Mouse (Mus musculus) ES-CJ7 (cell line): Measurements from ENCODE around the gene Ntm.

Experiments used
- DNase-seq: peaks from one replicate; pipeline ENCODE4 v3.0.0; 2011; ENCODE audit warnings: low read depth, low spot score

Ntm gene

DNA sequence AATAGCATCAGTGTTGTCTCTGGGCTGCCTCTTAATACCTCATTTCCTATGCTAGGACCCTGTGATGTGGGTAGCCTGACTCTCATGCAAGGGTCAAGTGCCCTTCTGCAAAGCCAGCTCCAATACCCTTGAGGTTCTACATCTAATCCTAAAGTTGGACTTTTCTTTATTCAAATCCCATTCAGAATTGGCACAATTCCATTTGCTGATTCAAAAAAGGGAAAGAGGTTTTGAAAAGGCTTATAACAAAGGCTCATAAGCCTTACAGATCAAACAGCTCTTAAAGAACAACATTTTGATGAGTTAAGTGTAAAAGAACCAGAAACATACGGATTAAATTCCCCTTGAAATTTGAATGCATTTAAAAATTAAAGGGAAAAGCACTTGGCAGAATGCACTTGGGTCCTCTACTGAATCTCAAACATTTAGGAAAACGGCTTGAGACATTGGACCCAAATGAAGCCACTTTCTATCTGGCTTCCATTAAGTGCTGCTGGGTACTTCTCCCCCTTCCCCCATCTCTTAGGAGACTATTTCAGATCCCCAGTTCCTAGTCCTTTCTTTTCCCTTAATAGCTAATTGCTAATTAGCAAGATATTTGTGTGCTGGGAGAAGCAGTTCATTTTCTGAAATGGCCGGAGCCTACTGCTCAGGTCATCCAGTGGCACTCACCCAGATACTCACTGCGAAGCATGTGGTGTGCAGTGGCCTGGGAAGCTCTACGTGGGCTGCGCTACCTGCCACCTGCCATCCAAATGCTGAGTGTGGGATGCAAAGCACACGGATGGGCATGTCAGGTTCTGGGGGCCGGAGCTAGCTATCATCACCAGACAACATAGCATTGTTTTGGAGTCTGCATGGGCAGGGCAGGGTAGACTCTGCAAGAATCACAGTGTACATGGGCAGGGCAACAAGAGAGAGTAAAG is 720.2 kb downstream of the Ntm start:
- no peak for DNase-seq

DNA sequence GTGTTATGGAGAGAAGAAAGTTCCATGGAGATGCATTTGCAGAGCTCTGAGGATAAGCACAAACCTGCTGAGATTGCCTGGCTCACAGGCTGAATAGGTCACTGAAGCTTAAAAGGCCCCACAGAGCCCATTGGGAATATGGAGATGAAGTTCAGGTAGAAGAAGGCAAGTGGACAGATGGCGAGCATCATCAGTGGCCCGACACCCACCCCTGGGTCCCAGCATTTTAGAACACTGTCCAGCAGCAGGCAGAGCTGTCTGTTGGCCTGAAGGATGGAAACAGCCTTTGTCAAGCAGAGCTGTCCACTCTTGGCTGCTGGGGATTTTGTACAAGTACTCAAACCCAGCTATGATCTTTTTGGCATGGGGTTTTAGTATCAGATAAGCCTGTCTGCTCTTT is 722.1 kb downstream of the Ntm start:
- no peak for DNase-seq

DNA sequence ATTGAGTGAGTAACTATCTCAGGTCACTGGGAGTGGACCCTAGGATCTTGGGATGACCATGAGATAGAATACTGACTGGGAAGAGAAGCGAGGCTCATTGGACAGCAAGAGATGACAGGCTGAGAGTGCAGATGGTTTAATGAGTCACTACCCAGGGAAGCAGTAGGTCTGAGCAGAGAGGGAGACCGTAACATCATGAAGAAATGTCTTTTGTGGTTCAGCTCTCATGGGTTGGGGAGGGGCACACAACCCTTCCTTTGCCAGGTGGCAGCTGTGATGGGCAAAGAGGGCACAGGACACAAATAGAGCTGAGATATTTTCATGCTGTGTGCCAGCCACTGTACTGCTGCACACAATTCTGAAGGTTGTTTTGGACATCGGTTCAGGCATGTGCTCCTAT is 724.0 kb downstream of the Ntm start:
- no peak for DNase-seq

DNA sequence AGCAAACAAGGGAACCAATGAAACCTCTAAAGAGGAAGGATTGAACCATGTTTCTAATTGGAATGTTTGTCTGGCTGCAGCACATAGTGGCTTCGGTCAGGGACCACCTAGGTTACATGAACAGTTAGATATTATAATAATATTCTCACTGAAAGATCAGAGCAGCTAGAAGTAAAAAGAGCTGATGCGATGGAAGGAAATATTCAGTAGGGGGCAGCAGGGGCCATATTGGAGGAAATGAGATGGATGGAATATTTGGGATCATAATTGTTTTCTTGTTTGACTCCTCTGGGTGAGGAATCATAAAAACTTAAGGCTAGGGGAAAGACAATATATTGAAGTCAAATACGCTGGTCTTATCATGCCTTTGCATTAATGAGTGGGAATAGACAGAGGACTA is 726.2 kb downstream of the Ntm start:
- no peak for DNase-seq

DNA sequence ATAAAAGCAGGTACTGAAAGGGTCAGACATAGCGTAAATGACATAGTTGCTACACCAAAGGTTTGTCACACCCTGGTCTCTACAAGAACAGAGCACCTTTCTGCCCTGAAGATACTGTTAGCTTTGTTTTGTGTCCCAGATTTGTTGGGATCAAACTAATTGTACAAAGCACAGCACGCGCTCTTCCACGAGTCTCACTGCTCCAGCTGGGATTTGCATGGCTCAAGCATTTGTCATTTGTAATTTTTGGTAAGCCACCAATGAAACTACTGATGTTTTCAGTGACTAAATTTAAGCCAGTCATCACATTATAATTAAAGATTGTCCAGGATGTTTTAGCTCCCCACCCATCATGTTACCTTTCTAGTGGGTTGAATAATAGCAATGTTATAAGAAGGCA is 735.2 kb downstream of the Ntm start:
- DNase-seq, result no peak

DNA sequence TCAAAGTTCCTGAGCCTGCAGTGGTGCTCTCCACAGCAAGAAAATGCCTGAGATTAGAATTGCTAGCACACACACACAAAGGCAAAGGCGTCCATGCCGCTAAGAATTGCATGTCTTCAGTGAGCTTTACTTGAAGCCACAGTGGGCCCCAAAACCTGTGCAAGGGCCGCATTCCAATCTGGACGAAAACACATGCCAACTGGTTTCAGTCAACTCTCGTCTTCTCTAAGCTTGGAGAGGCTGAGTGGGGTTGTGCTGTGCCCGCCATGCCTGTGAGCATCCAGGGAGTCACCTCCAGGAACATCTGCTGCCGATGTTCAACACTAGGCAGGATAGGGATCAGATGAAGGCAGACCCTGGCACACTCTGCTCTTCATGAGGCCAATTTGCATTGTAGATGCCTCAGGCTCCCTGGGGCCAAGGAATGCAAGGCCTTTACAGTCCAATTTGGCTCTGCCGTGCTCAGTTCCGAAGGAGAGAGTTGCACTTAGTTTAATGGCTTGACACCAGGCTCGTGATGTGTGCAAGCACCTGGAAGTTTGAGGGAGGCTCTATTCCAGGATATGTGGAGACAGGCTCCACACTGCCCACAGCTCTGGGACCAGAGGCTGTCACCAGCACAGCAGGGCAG is 739.9 kb downstream of the Ntm start:
- peak; percentile 37 for DNase-seq

DNA sequence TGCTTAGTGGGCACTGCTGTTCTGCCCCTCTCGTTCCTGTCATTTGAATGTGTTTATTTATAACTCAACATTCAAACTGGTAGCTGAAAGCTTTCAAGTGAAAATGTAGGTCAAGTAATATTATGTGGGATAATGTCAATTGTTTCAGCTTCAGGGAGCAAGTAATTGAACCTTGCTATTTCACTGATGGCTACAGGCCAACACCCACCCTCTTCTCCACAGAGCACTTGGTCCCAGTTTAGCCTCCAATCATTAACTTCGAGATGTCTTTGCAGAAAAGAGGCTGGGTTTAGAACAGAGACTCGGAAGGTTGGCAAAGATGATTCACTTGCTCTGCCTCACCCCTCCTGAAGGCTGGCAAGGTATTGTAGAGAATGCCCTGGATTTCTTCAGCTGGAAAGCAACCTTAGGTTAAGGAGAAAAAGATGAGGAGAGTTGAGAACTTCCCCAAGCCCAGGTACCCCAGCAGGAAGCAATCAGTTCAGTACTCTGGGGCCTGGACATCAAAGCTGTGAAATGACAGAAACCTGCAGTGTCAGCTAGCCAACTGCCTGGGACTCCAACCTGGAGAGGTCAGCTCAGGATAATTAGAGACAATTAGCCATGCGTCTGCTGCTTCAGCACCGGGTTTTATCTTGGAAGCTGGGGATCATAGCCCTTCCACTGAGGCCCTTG is 741.9 kb downstream of the Ntm start:
- no peak for DNase-seq

DNA sequence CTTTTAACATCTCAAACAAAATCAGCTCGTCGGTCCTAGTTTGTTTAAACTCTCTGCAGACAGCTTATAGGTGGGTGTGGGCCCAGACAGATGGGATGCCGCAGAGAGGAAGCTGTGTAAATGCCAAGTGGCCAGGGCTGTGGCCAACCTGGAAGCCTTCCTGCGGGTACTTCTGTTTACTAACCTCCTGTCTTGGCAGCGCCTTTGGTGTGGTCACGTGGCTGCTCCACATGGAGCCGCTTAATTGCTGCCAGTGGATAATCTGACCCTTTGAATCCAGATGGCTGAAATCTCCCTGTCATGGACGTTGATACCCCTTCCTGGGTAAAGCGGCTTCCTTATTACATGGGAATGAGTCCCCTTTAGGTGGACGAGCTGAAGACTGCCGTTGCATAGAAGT is 742.4 kb downstream of the Ntm start:
- DNase-seq, result no peak

DNA sequence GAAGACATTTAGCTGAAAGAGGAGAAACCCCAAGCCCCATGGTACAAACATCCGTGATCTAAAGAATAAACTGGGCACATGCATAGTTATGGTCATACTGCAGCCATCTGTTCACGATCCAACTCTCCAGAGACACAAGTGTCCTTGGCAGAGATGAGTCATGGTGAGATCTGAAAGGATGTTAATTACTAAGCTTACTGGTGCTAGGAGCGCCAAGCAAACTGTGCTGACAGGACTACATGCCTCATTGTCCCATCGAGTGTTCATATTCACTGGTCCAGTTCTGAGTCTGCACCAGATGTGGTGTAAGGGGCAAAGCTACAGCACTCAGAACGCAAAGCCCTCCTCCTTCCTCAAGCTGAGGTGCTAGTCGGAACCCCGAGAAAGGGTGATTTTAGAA is 745.0 kb downstream of the Ntm start:
- no peak for DNase-seq

DNA sequence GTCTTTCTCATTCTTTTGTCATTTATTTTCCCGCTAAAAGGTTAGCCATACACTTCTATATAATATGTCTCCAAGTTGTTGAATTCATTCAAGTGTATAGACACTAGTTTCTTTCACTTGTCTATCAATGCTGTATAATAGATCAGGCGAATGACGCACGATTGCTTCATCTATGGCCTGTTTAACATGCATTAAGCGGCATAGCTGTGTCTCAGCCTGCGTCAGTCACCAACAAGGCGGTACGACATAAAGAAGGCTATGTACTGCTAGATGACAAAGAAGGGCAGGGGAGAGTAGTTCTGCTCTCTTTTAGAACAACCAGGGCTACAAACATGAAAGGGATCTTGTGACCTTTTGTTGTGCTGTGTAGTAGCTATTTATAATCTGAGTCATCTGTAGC is 746.4 kb downstream of the Ntm start:
- DNase-seq, result no peak

DNA sequence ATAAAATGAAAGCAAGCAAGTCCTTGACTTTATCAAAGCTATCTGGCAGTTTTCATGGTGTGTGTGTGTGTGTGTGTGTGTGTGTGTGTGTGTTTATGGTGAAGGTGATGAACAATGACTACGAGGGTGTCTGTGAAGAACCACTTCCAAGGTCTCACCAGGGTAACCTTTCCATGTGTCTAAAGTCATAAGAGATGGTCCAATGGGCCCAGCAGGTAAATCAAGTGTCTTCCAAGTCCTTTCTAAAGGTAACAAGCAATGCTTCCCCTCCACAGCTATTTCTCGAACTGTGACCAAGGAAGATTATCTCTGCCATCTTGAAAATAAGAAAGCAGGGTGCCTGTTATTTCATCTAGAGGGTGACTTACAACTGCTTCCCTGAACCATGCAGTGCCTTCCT is 747.1 kb downstream of the Ntm start:
- no peak for DNase-seq

DNA sequence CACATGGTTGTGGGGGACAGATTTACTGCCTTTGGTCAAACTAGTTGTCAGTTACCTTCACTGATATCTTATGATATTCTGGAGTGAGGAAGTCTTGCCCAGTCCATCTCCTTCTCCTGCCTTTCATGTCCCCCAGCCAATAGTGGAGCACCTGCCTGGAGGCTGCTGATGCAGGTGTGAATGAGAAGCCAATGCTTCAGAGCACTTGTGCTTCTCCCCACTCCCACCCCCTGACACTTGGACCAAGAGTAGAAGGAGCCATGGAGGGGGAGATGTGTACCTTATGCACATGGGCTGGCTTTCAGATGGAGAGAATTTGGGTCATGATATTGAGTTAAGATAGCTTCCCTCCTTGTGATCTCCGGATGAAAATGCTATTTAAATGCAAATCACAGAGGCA is 747.7 kb downstream of the Ntm start:
- no peak for DNase-seq

DNA sequence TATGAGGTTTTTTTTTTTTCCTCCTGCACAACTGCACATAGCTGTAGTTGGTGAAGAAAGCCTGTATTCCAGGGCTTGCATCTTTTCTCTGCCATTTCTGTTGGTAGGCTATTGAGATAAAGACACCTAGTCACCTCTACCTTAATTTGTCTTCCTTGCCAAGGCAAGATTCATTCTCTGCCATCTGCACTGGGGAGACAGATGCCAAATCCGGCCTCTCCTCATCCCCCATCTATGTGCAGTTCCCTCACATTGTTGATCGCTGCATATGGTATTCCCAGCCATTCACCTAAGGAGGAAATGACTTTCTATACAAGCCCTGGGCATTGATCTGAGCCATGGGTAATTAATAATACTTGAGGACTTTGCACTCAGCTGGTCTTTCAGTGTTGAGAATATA is 753.7 kb downstream of the Ntm start:
- DNase-seq, result no peak

DNA sequence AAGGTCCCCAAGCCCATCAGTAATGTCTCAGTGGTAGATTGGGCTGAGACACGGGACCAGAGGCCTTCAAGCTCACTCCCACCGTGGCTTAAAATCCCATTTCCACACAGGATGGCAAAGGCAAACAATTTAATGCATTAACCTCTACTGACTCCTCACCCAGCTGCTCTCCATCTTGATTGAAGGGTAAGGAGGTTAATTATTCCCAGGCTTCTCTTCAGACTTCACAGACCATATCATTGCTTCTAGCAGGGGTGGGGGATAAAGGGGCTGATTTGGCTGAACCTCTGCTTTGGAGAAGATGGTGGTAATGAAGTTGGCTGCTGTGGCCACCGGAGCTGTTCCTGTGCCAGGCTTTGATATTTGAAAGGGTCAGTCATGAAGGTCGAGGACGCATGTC is 754.8 kb downstream of the Ntm start:
- no peak for DNase-seq

DNA sequence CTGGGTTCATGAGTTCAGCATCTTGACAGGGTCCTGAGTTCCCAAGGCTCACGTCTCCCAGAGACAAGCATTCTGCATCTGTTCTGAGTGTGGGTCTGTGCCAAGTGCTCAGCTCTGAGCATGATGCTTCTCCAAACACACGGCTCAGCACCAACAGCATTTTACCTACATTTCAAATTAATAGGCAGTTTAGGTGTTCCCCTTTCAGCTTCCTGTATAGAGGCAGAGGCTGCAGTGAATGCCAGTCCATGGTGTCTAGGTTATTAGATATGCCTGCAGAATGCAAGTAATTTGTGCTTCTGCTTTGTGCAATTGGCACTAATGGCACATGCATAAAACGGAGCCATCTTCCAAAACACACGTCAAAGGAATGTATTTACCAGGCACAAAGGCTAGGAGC is 757.3 kb downstream of the Ntm start:
- DNase-seq, result no peak

DNA sequence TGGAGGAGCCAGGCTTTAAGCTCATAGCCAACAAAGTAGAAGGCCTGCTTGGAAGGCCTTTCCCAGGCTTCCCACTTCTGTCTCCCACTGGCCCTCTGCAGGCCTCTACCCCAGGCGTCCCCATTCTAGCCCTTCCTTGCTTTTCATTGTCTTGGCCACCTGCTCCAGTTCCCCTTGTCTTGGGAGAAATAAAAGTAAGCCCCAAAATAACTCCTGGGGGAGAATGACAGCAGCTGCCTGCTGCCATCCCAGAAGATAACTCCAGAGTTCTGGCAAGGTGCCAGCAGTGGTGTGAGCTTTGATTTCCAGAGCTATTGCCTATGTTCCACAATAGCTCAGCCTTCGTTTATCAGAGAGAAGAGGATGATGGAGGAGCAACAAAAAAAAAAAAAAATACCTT is 760.7 kb downstream of the Ntm start:
- DNase-seq, result no peak

DNA sequence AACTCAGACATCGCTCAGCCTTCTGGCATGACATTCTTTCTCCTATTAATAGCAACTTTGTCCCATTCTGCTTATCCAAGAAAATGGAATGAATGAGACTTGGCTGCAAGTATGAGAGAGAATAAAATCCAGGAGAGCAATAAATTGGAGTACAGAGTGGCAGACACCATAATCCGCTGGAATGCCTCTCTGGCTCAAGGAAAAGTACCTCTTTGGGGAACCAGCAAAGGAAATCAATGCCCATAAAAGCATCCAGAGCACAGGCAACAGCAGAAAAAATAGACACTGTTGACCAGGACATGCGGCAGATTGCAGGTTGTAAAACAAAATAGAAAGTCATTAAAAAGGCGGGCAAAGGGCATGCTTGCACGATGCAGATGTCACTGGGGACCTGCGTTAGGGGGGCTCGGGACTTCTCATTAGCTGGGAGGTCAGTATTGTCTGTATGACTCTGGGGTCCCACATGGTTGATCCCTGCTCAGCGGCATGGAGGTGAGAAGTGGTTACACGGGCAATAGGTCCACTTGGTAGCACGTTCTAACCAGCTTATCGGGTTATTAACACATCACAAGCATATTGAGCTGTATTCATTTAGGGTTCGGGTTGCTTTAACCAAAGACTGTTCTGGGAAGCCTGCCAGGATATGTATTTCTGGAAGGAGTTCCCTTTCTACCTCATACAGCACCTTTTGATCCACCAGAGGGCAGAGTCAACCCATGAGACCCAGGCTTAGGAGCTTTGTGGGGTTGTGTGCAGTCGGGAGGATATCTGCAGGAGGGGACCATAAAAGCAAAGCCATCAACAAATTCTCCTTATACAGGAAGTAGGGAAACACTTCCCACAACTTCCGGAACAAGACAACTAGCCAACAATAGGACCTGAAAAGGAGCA is 761.5 kb downstream of the Ntm start:
- peak; percentile 27 for DNase-seq

DNA sequence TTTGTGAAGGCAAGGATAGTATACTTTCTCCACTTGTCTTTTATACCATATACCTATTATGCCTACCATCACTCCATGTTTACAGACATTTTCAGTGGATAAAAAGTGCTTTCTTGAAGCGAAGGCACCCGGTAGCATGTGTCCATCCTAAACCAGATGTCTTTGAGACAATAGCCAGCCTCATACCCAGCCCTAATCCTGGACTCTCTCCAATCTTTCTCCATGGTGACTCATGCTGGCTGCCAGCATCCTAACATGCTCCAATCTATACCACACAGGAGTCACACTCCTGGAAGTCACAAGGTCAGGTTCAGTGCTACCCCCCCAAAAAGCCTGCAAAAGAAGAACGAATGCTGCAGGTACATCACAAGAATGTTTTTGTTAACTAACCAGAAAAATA is 765.9 kb downstream of the Ntm start:
- DNase-seq, result no peak

DNA sequence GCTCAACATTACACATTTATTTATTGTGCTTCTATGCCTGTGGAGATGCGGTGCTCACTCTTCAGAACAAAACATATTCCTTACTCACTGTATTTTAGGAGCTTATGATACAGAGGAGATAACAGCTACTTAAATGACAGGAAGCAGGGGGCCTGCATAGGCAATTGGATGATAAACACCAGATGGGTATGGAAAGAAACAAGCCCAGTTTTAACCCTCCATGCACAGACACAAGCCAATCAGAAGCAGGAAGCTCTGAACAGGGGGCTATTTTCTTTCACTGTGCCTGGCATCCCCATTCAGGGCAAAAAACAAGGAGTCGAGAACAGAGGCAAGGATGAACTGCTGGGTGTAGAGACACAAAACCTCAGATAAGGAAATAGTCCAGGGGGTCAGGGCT is 768.7 kb downstream of the Ntm start:
- DNase-seq, result no peak

DNA sequence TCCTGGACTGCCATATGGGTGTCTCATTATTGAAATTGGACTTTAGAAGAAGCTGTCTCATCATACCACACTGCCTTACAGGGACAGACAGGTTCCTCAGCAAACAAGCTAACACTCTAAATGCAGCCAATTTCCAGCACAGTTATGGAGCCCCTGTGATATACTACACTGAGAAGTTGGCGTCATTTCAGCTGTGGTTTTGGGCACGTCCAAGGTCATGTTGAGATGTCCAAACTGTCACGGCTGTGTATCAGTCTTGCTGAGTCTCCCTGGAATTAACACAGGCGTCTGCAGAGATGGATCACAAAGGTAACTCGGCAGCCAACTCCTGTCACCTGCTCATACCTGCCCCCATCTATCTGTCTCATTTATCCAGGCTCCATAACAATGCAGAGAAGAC is 779.9 kb downstream of the Ntm start:
- DNase-seq, result no peak

DNA sequence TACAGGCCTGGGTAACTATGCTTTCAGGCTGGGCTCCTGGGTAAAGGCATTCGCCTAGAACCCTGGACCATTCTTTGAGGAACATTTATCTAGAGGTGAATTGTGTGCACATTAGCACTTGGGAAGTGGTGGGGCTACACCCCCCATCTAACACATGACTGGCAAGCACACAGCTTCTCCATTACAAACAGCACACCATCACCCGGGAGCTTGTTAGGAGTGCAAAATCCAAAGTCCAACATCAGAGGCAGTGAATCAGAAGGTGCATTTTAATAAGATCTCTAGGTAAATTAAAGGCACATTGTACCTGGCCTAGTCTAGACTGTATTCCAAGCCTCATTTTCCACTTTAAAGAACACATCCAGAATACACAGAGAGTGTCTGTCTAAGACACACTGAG is 781.3 kb downstream of the Ntm start:
- DNase-seq, result no peak

DNA sequence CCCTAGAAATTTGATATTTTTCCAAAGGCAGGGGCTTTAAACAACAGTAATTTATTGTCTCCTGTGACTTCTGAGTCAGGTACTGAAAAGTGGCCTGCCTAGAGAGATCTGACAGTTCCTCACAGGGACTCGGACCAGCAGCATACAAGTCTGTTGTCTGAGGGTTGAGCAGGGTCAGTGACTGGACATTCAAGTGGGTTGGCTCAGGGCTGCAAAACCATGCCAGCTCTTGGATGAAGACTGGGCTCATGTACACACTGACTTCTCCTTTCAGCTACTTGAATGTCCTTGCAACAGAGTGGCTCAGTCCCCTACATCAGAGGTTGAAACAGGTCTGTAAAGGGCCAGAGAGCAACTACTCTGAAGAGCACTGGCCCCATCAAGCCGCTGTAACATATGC is 797.2 kb downstream of the Ntm start:
- DNase-seq, result no peak
